Mouse (Mus musculus) layer of hippocampus, adult 6 months (tissue): ENCODE results near the gene Gm16405. TPM values are rescaled to one million over a fixed set of nuclear protein-coding genes. Genes with fewer than 3 reads are reported as not detected.

Source experiments
- long read RNA-seq, 2 experiments: library from polyadenylated mRNA; unstranded; transcript quantifications; one replicate each; pipeline ENCODE4 v2.0.0; 2019 to 2020
- polyA plus RNA-seq: library from polyadenylated mRNA; unstranded; fragments of <200 nt; fragmentation: Nextera tagmentation; gene quantifications from 2 replicates; pipeline ENCODE4 v1.2.3, GENCODE M21; 2021

Gm16405 gene
- not detected in 2 replicates for polyA plus RNA-seq
- long read RNA-seq, experiment 1, result 0 reads
- long read RNA-seq, experiment 2, result 0 reads

DNA sequence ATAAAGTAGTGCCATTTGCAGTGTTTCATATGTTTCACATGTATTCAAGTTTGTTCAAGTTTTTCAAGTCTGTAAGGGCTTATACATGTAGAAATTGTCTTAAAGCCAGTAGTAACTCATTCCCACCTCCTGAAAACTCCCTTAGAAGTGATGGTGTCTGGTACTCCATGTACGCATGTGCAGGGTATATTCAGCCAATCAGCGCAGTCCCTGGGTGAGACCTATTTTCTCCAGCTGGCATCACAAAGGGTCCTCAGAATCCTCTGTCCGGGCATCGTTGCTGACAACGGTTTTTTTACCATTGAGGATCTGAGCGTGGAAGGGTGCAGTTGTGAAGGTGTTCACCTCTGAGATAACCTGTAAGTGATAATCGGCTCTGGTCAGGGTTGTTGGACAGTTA is at the start of gene Gm16405:
TSS of gene Gm16405 (plus strand) at position 301 of the 400 bp plus-strand sequence.

Other genes starting within 250 kb of the Gm16405 start
- gene Gm16430, start 91.0 kb downstream of the Gm16405 start, polyA plus RNA-seq, result not detected in 2 replicates